Mouse (Mus musculus): ENCODE results near the gene Pfdn4. TPM values are rescaled to one million over a fixed set of nuclear protein-coding genes. Genes with fewer than 3 reads are reported as not detected.

Pfdn4 gene
- polyA plus RNA-seq, 1 experiment from 2014 or later, result 48.1 TPM

DNA sequence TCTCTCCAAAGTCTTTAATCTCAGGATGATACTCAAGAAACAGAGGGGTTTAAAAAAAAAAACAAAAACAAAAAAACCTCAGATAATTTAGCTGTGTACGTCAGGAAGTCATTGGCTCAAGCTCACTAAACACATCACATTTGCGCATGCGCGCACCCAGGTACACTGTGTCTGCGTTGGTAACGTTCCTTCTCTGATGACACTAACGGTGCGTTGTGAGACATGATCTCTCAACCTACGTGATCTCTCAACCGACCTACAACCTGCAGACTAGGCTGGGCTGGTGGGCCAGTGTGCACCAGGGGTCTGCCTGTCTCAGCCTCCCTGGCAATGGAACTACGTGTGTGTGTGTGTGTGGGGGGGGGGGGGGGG is 38.6 kb downstream of the Pfdn4 start:
- Histone ChIP-seq H3K27ac (replicated peaks in 1 of 2; ENCODE audit: control insufficient read depth in 1 of 2, insufficient read depth in 1 of 2, low read depth in 2 of 2, low read length in 2 of 2) (no peak overlapping the region), H3K9ac (ENCODE audit: low read length) (no peak overlapping the region), H3K4me2 (ENCODE audit: low read length) (no peak overlapping the region), H3K9me3 (ENCODE audit: control insufficient read depth, low read length) (no peaks in the 10 kb centered on the region), H3K4me1 (ENCODE audit: control insufficient read depth in 2 of 2, insufficient read depth in 2 of 2, low read length in 2 of 2) (no peaks in the 10 kb centered on the region), H3K4me3 (ENCODE audit: control insufficient read depth in 1 of 2, insufficient read depth in 1 of 2, low read depth in 1 of 2, low read length in 2 of 2) (no peak overlapping the region), H3K36me3 (ENCODE audit: control insufficient read depth, insufficient read depth, low read length) (no peaks in the 10 kb centered on the region), H3K27me3 (ENCODE audit: control insufficient read depth, insufficient read depth, low read length) (no peaks in the 10 kb centered on the region; the same call in 1 of the 2 replicates)
- ATAC-seq (ENCODE audit: insufficient number of reproducible peaks, insufficient read depth, low FRiP score, low read depth), result no peak
- 87% methylated on average over 11 of the region's 11 CpGs for WGBS

DNA sequence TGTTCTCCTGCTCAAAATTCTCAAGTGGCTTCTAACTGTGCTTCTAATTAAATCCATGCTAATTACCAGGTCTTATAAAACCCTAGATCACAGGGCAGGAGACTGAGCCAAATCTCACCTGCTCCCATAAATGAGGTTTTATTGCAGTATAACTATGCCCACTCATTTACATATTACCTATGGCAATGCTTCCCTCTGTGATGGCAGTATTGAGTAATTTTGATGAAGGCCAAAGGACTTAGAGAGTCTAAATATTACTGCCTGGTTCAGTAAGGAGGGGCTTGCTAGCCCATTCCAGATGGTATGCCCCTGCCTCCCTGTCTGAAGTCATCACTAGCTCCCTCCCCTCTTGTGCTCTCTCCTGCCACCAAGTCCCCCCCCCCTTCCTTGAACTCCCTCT is 39.6 kb downstream of the Pfdn4 start:
- Histone ChIP-seq H3K4me2 (ENCODE audit: low read length) (no peak overlapping the region), H3K27me3 (ENCODE audit: control insufficient read depth, insufficient read depth, low read length) (no peaks in the 10 kb centered on the region; the same call in 1 of the 2 replicates), H3K9ac (ENCODE audit: low read length) (no peak overlapping the region), H3K36me3 (ENCODE audit: control insufficient read depth, insufficient read depth, low read length) (no peaks in the 10 kb centered on the region), H3K4me1 (ENCODE audit: control insufficient read depth in 2 of 2, insufficient read depth in 2 of 2, low read length in 2 of 2) (no peaks in the 10 kb centered on the region), H3K9me3 (ENCODE audit: control insufficient read depth, low read length) (no peaks in the 10 kb centered on the region), H3K4me3 (ENCODE audit: control insufficient read depth in 1 of 2, insufficient read depth in 1 of 2, low read depth in 1 of 2, low read length in 2 of 2) (no peak overlapping the region), H3K27ac (replicated peaks in 1 of 2; ENCODE audit: control insufficient read depth in 1 of 2, insufficient read depth in 1 of 2, low read depth in 2 of 2, low read length in 2 of 2) (no peak overlapping the region)
- no peak for ATAC-seq (ENCODE audit: insufficient number of reproducible peaks, insufficient read depth, low FRiP score, low read depth)

DNA sequence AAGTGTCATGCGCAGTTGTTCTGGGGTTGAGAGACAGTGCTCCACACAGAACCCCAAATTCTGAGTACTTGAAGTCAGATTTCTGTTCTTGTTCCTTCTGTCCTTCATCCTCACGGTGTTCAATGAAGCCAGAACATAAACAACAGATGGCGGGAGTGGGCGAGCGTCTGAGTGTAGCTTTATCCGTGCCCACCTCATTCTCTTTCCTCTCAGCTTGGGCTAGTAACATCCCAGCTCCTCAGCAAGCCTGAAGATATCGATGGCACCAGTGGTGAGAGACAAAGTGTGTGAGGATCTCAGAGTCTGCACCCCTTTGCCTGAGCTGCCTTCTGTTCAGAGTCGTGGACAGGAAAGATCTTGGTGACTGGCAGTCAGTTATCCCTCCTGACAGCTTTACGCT is 43.0 kb downstream of the Pfdn4 start:
- no peaks in the 10 kb centered on the region for H3K9me3 ChIP-seq (ENCODE audit: control insufficient read depth, low read length)
- no peaks in the 10 kb centered on the region for H3K27me3 ChIP-seq (ENCODE audit: control insufficient read depth, insufficient read depth, low read length)
- no peaks in the 10 kb centered on the region for H3K4me1 ChIP-seq (ENCODE audit: control insufficient read depth in 2 of 2, insufficient read depth in 2 of 2, low read length in 2 of 2)
- no peak for ATAC-seq (ENCODE audit: insufficient number of reproducible peaks, insufficient read depth, low FRiP score, low read depth)
- no peaks in the 10 kb centered on the region for H3K36me3 ChIP-seq (ENCODE audit: control insufficient read depth, insufficient read depth, low read length)
- H3K9ac ChIP-seq (ENCODE audit: low read length), result no peak overlapping the region
- 80% methylated on average over 9 of the region's 9 CpGs for WGBS
- no peak overlapping the region for H3K4me2 ChIP-seq (ENCODE audit: low read length)
- no peak overlapping the region for H3K27ac ChIP-seq (replicated peaks in 1 of 2; ENCODE audit: control insufficient read depth in 1 of 2, insufficient read depth in 1 of 2, low read depth in 2 of 2, low read length in 2 of 2)
- H3K4me3 ChIP-seq (ENCODE audit: control insufficient read depth in 1 of 2, insufficient read depth in 1 of 2, low read depth in 1 of 2, low read length in 2 of 2), result no peak overlapping the region

DNA sequence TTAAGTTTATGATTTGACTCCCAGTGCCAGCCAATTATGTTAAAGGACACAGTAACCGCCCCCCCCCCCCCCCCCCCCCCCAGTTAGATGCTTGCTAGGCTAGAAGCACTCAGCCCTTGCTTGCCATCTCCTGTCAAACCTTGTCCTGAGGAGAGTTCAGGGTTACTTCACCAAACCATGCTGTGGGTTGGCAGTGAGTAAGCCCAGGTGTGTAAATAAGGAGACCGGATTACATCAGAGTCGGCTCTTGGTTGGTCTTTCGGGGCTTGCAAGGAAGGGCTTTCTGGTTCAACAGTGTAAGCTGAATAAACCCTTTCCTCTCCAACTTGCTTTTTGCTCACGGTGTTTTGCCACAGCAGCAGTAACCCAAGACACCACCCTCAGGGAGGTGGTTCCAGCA is 47.4 kb downstream of the Pfdn4 start:
- Histone ChIP-seq H3K4me2 (ENCODE audit: low read length) (no peak overlapping the region), H3K36me3 (ENCODE audit: control insufficient read depth, insufficient read depth, low read length) (no peaks in the 10 kb centered on the region), H3K27ac (replicated peaks in 1 of 2; ENCODE audit: control insufficient read depth in 1 of 2, insufficient read depth in 1 of 2, low read depth in 2 of 2, low read length in 2 of 2) (no peak overlapping the region), H3K27me3 (ENCODE audit: control insufficient read depth, insufficient read depth, low read length) (no peaks in the 10 kb centered on the region), H3K9me3 (ENCODE audit: control insufficient read depth, low read length) (no peaks in the 10 kb centered on the region), H3K9ac (ENCODE audit: low read length) (no peak overlapping the region), H3K4me3 (ENCODE audit: control insufficient read depth in 1 of 2, insufficient read depth in 1 of 2, low read depth in 1 of 2, low read length in 2 of 2) (no peak overlapping the region), H3K4me1 (ENCODE audit: control insufficient read depth in 2 of 2, insufficient read depth in 2 of 2, low read length in 2 of 2) (peaks cover 3 to 5% of the 10 kb centered on the region in 2 experiments; a peak in 2 of 4 replicates)
- ATAC-seq (ENCODE audit: insufficient number of reproducible peaks, insufficient read depth, low FRiP score, low read depth), result no peak
- 90% methylated on average over 4 of the region's 5 CpGs for WGBS

DNA sequence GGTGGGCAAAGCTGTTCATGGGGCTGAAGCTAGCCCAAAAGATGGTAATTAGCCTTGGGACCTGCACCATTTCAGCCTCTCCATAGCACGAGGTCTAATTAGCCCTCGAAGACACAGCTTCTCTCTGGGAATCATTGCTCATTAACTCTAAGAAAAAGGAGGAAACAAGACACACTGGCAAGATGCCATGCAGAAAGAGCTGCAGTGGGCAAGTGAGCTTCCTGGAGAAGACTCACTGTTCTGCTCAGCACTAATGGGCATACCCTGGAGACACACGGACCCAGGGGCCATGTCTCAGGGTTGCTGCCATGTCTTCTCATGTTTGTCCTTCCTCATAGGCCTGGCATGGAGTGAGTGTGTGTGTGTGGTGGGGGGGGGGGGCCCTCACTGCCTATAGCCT is 47.9 kb downstream of the Pfdn4 start:
- no peak overlapping the region for H3K9ac ChIP-seq (ENCODE audit: low read length)
- no peaks in the 10 kb centered on the region for H3K36me3 ChIP-seq (ENCODE audit: control insufficient read depth, insufficient read depth, low read length)
- no peak overlapping the region for H3K4me2 ChIP-seq (ENCODE audit: low read length)
- no peak for ATAC-seq (ENCODE audit: insufficient number of reproducible peaks, insufficient read depth, low FRiP score, low read depth)
- WGBS, result 82% methylated on average over 3 of the region's 3 CpGs
- H3K27ac ChIP-seq (replicated peaks in 1 of 2; ENCODE audit: control insufficient read depth in 1 of 2, insufficient read depth in 1 of 2, low read depth in 2 of 2, low read length in 2 of 2), result no peak overlapping the region
- H3K27me3 ChIP-seq (ENCODE audit: control insufficient read depth, insufficient read depth, low read length), result no peaks in the 10 kb centered on the region
- H3K9me3 ChIP-seq (ENCODE audit: control insufficient read depth, low read length), result no peaks in the 10 kb centered on the region
- peaks cover 3 to 5% of the 10 kb centered on the region in 2 experiments; a peak in 2 of 4 replicates for H3K4me1 ChIP-seq (ENCODE audit: control insufficient read depth in 2 of 2, insufficient read depth in 2 of 2, low read length in 2 of 2)
- no peak overlapping the region for H3K4me3 ChIP-seq (ENCODE audit: control insufficient read depth in 1 of 2, insufficient read depth in 1 of 2, low read depth in 1 of 2, low read length in 2 of 2)

DNA sequence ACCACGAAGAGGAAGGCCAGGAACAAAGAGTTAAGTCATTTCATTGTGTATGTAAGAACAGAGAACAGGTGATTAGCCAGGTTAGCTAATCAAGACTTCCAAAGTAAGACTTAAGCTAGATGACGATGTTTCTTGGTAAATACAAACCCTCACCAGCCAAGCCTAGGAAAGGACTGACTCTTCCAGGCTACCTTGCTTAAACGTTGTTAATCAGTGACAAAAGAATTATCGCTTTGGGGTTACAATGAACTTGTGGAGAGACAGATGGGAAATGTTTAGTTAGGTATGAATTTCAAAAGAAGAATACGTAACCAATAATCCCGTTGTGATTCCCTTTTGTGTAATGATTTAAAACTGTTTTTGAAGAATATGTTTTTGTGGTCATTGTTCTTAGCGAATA is 48.7 kb downstream of the Pfdn4 start:
- H3K4me1 ChIP-seq (ENCODE audit: control insufficient read depth in 2 of 2, insufficient read depth in 2 of 2, low read length in 2 of 2), result peaks cover 3 to 5% of the 10 kb centered on the region in 2 experiments; a peak in 2 of 4 replicates
- H3K4me3 ChIP-seq (ENCODE audit: control insufficient read depth in 1 of 2, insufficient read depth in 1 of 2, low read depth in 1 of 2, low read length in 2 of 2), result no peak overlapping the region
- WGBS, result 80% methylated on average over 7 of the region's 7 CpGs
- H3K27me3 ChIP-seq (ENCODE audit: control insufficient read depth, insufficient read depth, low read length), result no peaks in the 10 kb centered on the region
- H3K27ac ChIP-seq (replicated peaks in 1 of 2; ENCODE audit: control insufficient read depth in 1 of 2, insufficient read depth in 1 of 2, low read depth in 2 of 2, low read length in 2 of 2), result no peak overlapping the region
- H3K36me3 ChIP-seq (ENCODE audit: control insufficient read depth, insufficient read depth, low read length), result no peaks in the 10 kb centered on the region
- H3K9me3 ChIP-seq (ENCODE audit: control insufficient read depth, low read length), result no peaks in the 10 kb centered on the region
- no peak overlapping the region for H3K4me2 ChIP-seq (ENCODE audit: low read length)
- no peak for ATAC-seq (ENCODE audit: insufficient number of reproducible peaks, insufficient read depth, low FRiP score, low read depth)
- no peak overlapping the region for H3K9ac ChIP-seq (ENCODE audit: low read length)

DNA sequence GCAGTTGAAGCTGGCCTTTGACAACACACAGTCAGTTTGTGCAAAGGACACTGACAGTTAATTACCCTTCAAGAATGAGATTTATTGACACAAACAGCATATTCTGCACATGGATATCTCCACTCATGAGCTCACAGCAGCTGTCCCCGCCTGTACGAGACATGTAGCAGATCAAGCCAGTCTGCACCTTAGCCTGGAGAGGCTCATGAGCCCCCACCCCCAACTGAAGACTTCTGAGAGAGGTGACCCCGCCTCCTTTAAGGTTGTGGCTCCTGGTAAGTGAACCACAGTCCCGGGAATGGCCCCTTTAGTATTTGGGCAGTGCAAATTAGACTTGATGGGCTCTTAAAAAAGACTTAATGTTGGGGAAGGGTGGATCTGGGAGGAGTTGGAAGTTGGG is 49.5 kb downstream of the Pfdn4 start:
- Histone ChIP-seq H3K4me3 (ENCODE audit: control insufficient read depth in 1 of 2, insufficient read depth in 1 of 2, low read depth in 1 of 2, low read length in 2 of 2) (no peak overlapping the region), H3K4me2 (ENCODE audit: low read length) (no peak overlapping the region), H3K9ac (ENCODE audit: low read length) (no peak overlapping the region), H3K4me1 (ENCODE audit: control insufficient read depth in 2 of 2, insufficient read depth in 2 of 2, low read length in 2 of 2) (peaks cover 3 to 8% of the 10 kb centered on the region in 2 experiments; a peak in 3 of 4 replicates), H3K27me3 (ENCODE audit: control insufficient read depth, insufficient read depth, low read length) (no peaks in the 10 kb centered on the region), H3K27ac (replicated peaks in 1 of 2; ENCODE audit: control insufficient read depth in 1 of 2, insufficient read depth in 1 of 2, low read depth in 2 of 2, low read length in 2 of 2) (no peak overlapping the region), H3K36me3 (ENCODE audit: control insufficient read depth, insufficient read depth, low read length) (no peaks in the 10 kb centered on the region), H3K9me3 (ENCODE audit: control insufficient read depth, low read length) (no peaks in the 10 kb centered on the region)
- no peak for ATAC-seq (ENCODE audit: insufficient number of reproducible peaks, insufficient read depth, low FRiP score, low read depth)
- WGBS, result 48% methylated on average over 4 of the region's 4 CpGs

DNA sequence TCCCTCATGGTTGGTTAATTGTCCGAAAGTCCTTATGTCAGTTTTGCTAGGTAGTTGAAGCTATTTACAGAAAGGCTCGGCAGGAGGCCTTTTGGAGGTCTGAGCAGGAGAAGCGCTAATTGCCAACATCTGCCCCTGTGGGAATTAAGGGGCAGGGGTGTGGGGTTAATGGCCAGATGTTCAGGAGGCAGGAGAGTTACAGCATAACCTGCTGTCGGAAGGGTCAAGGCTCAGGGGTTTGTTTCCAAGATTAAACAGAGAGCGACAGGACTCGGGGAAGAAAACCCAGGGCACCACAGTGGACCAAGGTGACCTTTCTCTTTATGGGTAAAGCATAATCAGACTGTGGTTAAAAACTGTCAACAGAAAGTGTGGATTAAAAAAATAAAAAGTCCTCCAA is 51.3 kb downstream of the Pfdn4 start:
- H3K4me1 ChIP-seq (ENCODE audit: control insufficient read depth in 2 of 2, insufficient read depth in 2 of 2, low read length in 2 of 2), result peaks cover 3 to 8% of the 10 kb centered on the region in 2 experiments; a peak in 3 of 4 replicates
- ATAC-seq (ENCODE audit: insufficient number of reproducible peaks, insufficient read depth, low FRiP score, low read depth), result no peak
- no peaks in the 10 kb centered on the region for H3K27me3 ChIP-seq (ENCODE audit: control insufficient read depth, insufficient read depth, low read length)
- H3K9ac ChIP-seq (ENCODE audit: low read length), result no peak overlapping the region
- H3K36me3 ChIP-seq (ENCODE audit: control insufficient read depth, insufficient read depth, low read length), result no peaks in the 10 kb centered on the region
- no peak overlapping the region for H3K27ac ChIP-seq (replicated peaks in 1 of 2; ENCODE audit: control insufficient read depth in 1 of 2, insufficient read depth in 1 of 2, low read depth in 2 of 2, low read length in 2 of 2)
- 25% methylated on average over 6 of the region's 6 CpGs for WGBS
- no peaks in the 10 kb centered on the region for H3K9me3 ChIP-seq (ENCODE audit: control insufficient read depth, low read length)
- no peak overlapping the region for H3K4me2 ChIP-seq (ENCODE audit: low read length)
- no peak overlapping the region for H3K4me3 ChIP-seq (ENCODE audit: control insufficient read depth in 1 of 2, insufficient read depth in 1 of 2, low read depth in 1 of 2, low read length in 2 of 2)

Data from heart, embryonic 14.5 days (tissue).